Mouse (Mus musculus) kidney, postnatal 0 days (tissue): ENCODE measurements at regions not wholly inside any gene's neighbourhood (a gene's known extent, or its start where the extent isn't known, plus 50 kb on each side); places are given as distances from the start of the nearest gene placed in this dataset.
A peak's percentile ranks its signal among the peaks of the same experiment; 100 is the strongest.

Experiments
- ATAC-seq: fragments of 200-750 bp; cut with Nextera tagmentation; replicated peaks from 2 replicates; pipeline ENCODE4 v1.8.0; 2017; ENCODE audit warnings: low read depth, moderate number of reproducible peaks, moderate TSS enrichment, moderate library complexity; ENCODE audit not compliant: low FRiP score
- DNase-seq: peaks from one replicate; pipeline ENCODE4 v3.0.0-alpha.2; 2016; ENCODE audit warnings: low spot score
- H3K27ac ChIP-seq: fragments of 300-500 bp; sonication (generic); 2 replicates; pipeline ENCODE4 v1.5.1; 2014; ENCODE audit warnings: mild to moderate bottlenecking
- H3K27me3 ChIP-seq: fragments of 300-500 bp; sonication (generic); 2 replicates; pipeline ENCODE4 v1.6.1; 2014; ENCODE audit warnings: low read length, mixed read lengths; ENCODE audit not compliant: insufficient read depth
- H3K36me3 ChIP-seq: fragments of 300-500 bp; sonication (generic); 2 replicates; pipeline ENCODE4 v1.6.1; 2014; ENCODE audit warnings: low read length, mixed read lengths; ENCODE audit not compliant: insufficient read depth
- H3K4me1 ChIP-seq: fragments of 300-500 bp; sonication (generic); replicated peaks from 2 replicates; pipeline ENCODE4 v1.6.1; 2014; ENCODE audit warnings: antibody characterized with exemption, low read length, mixed read lengths; ENCODE audit not compliant: insufficient read depth
- H3K4me2 ChIP-seq: fragments of 300-500 bp; sonication (generic); 2 replicates; pipeline ENCODE4 v1.6.1; 2014; ENCODE audit warnings: mild to moderate bottlenecking, low read length, moderate library complexity, mixed read lengths
- H3K4me3 ChIP-seq: fragments of 300-500 bp; sonication (generic); replicated peaks from 2 replicates; pipeline ENCODE4 v1.5.1; 2014; ENCODE audit warnings: low read depth, low read length
- H3K9ac ChIP-seq: fragments of 300-500 bp; sonication (generic); 2 replicates; pipeline ENCODE4 v1.6.1; 2014; ENCODE audit warnings: low read depth, low read length
- H3K9me3 ChIP-seq: fragments of 300-500 bp; sonication (generic); replicated peaks from 2 replicates; pipeline ENCODE4 v1.6.1; 2016; ENCODE audit warnings: low read length, inconsistent platforms, mixed read lengths
- CTCF ChIP-seq: IDR thresholded peaks from 2 replicates; pipeline ENCODE4 v1.5.1; 2016; ENCODE audit warnings: antibody characterized with exemption, low read depth, mild to moderate bottlenecking, moderate library complexity
- WGBS: fragments of 180-500 bp; shearing (Covaris S2); extraction: QIAGEN DNeasy Blood & Tissue Kit; methylation state at CpG from one replicate; pipeline ENCODE4 v1.1.7; 2014; 5-methylcytosine and 5-hydroxymethylcytosine counted together

DNA sequence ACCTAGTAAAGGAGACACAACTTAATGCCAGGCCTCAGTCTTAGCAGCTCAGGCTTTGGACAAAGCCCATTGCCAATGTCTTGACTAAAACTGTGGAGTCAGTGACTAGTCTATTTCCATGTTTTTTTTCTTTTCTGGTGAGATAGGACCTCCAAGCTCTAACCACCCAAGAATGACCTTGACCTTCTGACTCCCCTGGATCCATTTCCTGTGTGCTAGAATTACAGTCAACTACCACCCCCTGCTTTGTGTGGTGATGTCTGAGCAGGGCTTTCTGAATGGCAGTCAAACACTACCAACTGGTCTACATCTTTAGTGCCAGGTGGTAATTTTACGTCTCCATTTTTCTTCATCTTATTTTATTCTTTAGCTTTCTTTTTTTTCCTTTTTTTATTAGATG, 51.3 kb upstream of the Rnf138rt1 start:
- DNase-seq = no peak
- Histone ChIP-seq H3K4me3 (no peak overlapping the region), H3K4me2 (no peak overlapping the region), H3K9ac (no peak overlapping the region), H3K9me3 (no peaks in the 10 kb centered on the region), H3K27me3 (no peaks in the 10 kb centered on the region), H3K36me3 (no peaks in the 10 kb centered on the region), H3K4me1 (no peaks in the 10 kb centered on the region), H3K27ac (no peak overlapping the region)
- WGBS = 94% methylated on average over 1 of the region's 1 CpGs
- TF ChIP-seq CTCF = no peak
- ATAC-seq = no peak

DNA sequence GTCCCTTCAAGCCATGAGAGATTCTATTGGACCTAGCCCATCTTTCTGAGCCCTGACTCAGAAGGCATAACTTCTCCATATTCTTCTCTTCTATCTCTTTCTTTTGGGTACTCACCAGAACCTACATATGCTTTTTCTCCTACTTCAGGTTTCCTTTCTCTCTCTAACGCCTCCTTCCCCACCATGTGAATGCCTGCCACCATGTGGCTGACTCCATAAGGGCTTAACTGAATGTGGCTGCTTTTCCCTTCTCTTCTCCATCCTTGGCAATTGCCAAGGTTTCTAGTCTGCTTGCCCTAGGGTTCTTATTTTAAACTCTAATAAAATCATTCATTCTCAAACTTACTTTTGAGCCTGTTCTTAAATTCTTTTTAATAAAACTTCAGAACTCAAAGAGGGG, 53.7 kb upstream of the Rnf138rt1 start:
- peak; percentile 50; the same call in 1 of the 2 replicates for TF ChIP-seq CTCF
- H3K9ac ChIP-seq = no peak overlapping the region
- DNase-seq (peak; percentile 8), ATAC-seq (no peak)
- no peaks in the 10 kb centered on the region for H3K27me3 ChIP-seq
- WGBS = 47% methylated on average over 1 of the region's 1 CpGs
- H3K9me3 ChIP-seq = no peaks in the 10 kb centered on the region
- H3K4me1 ChIP-seq = no peaks in the 10 kb centered on the region
- no peaks in the 10 kb centered on the region for H3K36me3 ChIP-seq
- no peak overlapping the region for H3K27ac ChIP-seq
- no peak overlapping the region for H3K4me3 ChIP-seq
- H3K4me2 ChIP-seq = no peak overlapping the region

DNA sequence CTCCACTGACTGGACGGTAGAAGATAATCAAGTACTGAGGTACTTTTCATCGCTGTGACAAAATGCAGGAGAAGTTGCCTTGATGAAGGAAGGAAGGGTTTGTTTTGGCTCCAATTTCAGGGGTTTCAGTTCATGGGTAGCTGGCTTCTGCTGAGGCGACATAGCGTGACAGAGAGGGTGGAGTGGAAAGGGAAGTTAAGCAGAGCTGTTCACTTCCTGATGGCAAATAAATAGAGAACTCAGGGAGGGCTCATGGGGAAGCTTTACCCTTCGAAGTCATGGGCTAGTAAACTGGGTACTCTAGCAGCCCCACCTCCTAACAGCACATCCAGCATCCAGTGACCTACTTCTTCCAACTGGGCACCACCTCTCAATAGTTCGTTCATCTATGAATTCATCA, 61.2 kb upstream of the Rnf138rt1 start:
- no peaks in the 10 kb centered on the region for H3K4me1 ChIP-seq
- no peak overlapping the region for H3K4me3 ChIP-seq
- ATAC-seq = no peak
- no peaks in the 10 kb centered on the region for H3K27me3 ChIP-seq
- H3K4me2 ChIP-seq = no peak overlapping the region
- 69% methylated on average over 6 of the region's 6 CpGs for WGBS
- DNase-seq = no peak
- H3K36me3 ChIP-seq = no peaks in the 10 kb centered on the region
- no peak overlapping the region for H3K9ac ChIP-seq
- H3K27ac ChIP-seq = no peak overlapping the region
- no peaks in the 10 kb centered on the region for H3K9me3 ChIP-seq
- TF ChIP-seq CTCF = no peak

DNA sequence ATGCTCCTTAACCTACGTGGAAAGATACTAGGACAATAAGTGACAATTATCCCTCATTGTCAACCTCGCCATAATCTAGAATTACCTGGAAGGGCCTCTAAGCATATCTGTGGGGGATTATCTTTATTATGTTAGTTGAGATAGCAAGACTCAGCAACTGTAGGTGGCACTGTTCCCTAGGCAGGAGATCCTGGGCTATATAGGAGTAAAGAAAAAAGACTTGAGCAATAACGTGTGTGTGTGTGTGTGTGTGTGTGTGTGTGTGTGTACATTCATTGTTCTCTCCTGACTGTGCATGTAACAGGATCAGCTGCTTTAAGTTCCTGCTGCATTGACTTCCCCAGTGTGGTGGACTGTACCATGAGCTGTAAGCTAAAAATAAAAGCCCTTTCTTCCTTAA, 66.3 kb upstream of the Rnf138rt1 start:
- ATAC-seq (no peak), DNase-seq (no peak)
- peak; percentile 53 for TF ChIP-seq CTCF
- Histone ChIP-seq H3K4me3 (no peak overlapping the region), H3K27me3 (no peaks in the 10 kb centered on the region), H3K9me3 (no peaks in the 10 kb centered on the region), H3K4me2 (no peak overlapping the region), H3K27ac (no peak overlapping the region), H3K9ac (no peak overlapping the region), H3K36me3 (no peaks in the 10 kb centered on the region), H3K4me1 (no peaks in the 10 kb centered on the region)
- 73% methylated on average over 3 of the region's 3 CpGs for WGBS

DNA sequence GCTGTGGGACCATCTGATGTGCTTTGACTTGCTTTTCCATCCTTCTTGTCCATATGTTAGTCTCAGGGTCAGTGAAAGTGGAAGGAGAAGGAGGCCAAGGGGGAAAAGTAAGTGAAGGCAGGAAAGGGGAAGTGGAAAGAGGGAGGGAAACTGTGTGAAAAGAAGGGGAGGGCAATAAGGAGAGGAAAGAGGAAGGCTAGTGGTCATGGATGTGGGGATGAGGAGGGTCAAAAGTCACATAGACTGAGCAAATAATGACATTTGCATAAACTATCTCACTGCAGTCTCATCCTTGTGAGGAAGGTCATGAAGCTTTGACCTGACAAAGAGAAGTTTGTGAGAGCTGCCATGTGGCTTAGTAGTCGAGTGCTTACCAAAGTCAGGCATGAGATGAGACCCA, 63.4 kb upstream of the Ap1s2 start:
- ATAC-seq (no peak), DNase-seq (no peak)
- no peaks in the 10 kb centered on the region for H3K36me3 ChIP-seq
- TF ChIP-seq CTCF = no peak
- H3K4me2 ChIP-seq = no peak overlapping the region
- WGBS = 41% methylated on average over 1 of the region's 1 CpGs
- H3K4me3 ChIP-seq = no peak overlapping the region
- no peak overlapping the region for H3K27ac ChIP-seq
- no peak overlapping the region for H3K9ac ChIP-seq
- H3K27me3 ChIP-seq = no peaks in the 10 kb centered on the region
- no peaks in the 10 kb centered on the region for H3K9me3 ChIP-seq
- H3K4me1 ChIP-seq = no peaks in the 10 kb centered on the region

DNA sequence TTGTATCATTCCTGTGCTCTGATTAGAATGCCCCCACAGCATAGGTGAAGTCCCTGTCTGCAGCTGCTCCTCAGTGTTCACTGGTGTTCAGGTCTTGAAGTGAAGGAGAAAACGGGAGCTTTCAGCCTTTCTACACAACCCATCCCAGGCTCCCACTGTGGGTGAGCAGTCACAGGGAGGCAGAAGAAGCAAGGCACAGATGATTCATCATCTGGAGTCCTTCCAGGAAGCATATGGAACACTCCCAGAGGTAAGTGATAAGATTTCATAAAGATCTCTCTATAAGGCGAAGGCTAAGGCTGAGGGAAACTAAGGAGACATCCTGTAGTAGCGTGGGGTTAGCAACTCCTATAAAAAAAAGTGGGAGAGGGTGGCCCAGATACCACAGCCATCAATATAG, 61.9 kb upstream of the Ap1s2 start:
- Histone ChIP-seq H3K9ac (no peak overlapping the region), H3K9me3 (no peaks in the 10 kb centered on the region), H3K27me3 (no peaks in the 10 kb centered on the region), H3K4me1 (no peaks in the 10 kb centered on the region), H3K36me3 (no peaks in the 10 kb centered on the region), H3K27ac (no peak overlapping the region), H3K4me2 (no peak overlapping the region), H3K4me3 (no peak overlapping the region)
- no peak for ATAC-seq
- no peak for DNase-seq
- TF ChIP-seq CTCF = no peak
- WGBS = 66% methylated on average over 3 of the region's 3 CpGs

DNA sequence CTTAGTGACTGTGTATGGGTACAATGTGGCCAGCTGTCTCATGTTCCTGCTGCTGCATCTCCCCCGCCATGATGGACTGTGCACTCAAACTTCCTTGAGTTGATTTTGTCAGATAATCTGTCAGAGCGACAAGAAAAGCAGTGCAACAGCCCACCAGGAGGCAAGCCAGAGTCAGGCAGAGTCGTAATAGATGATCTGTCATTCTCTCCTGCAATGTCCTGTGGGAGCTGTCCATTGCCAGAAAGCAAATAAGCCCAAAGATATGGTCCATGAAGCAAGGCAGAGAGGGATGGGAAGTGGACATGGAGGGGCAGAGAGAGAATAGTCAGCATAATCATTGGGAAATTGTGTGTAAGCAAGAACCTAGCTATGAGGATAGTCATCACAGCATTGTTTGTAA, 61.2 kb upstream of the Ap1s2 start:
- Histone ChIP-seq H3K36me3 (no peaks in the 10 kb centered on the region), H3K4me1 (no peaks in the 10 kb centered on the region), H3K4me2 (no peak overlapping the region), H3K9me3 (no peaks in the 10 kb centered on the region), H3K4me3 (no peak overlapping the region), H3K9ac (no peak overlapping the region), H3K27me3 (no peaks in the 10 kb centered on the region), H3K27ac (no peak overlapping the region)
- DNase-seq (peak; percentile 27), ATAC-seq (no peak)
- 40% methylated on average over 3 of the region's 3 CpGs for WGBS
- TF ChIP-seq CTCF = peak; percentile 37
